Mouse (Mus musculus) brain, embryonic 14.5 days (tissue): ENCODE data around the gene Dido1.

Experiments used
- CTCF ChIP-seq: fragments of 200-500 bp; IDR thresholded peaks from 2 replicates; pipeline ENCODE4 v1.5.1; 2012; ENCODE audit warnings: inconsistent platforms, mild to moderate bottlenecking, moderate library complexity, borderline replicate concordance; ENCODE audit not compliant: insufficient read depth, insufficient read length; ENCODE audit errors: extremely low read depth
- POLR2A ChIP-seq: fragments of 200-500 bp; IDR thresholded peaks from 2 replicates; pipeline ENCODE4 v1.6.1; 2012; ENCODE audit warnings: mild to moderate bottlenecking, inconsistent platforms, borderline replicate concordance; ENCODE audit not compliant: poor library complexity, insufficient read depth, insufficient read length, severe bottlenecking; ENCODE audit errors: extremely low read depth

GRCm38 (mm10) chr2:180711527-180711926 lies 1.7 kb upstream of the Dido1 start:
- TF ChIP-seq POLR2A (no peak), CTCF (no peak)
